Mouse (Mus musculus) lung, postnatal 25 days (tissue): ENCODE results near the gene Ankrd28.

Source experiments
- DNase-seq: peaks from one replicate; pipeline ENCODE4 v3.0.0; 2022; ENCODE audit warnings: low spot score

Ankrd28 gene

GRCm38 (mm10) chr14:31715669-31716068, 114.8 kb downstream of the Ankrd28 start:
- DNase-seq, result no peak

GRCm38 (mm10) chr14:31709343-31709742, 121.1 kb downstream of the Ankrd28 start:
- DNase-seq, result no peak

GRCm38 (mm10) chr14:31700376-31700775, 130.1 kb downstream of the Ankrd28 start:
- no peak for DNase-seq

- DNase-seq, result no peak
These were observed 132.7 kb downstream of the Ankrd28 start for GRCm38 (mm10) chr14:31697755-31698154.

GRCm38 (mm10) chr14:31697346-31697745, 133.1 kb downstream of the Ankrd28 start:
- no peak for DNase-seq

- no peak for DNase-seq
These were observed 133.5 kb downstream of the Ankrd28 start for GRCm38 (mm10) chr14:31696985-31697303.

GRCm38 (mm10) chr14:31696206-31696984, 134.1 kb downstream of the Ankrd28 start:
- DNase-seq, result no peak

GRCm38 (mm10) chr14:31692536-31692935, 137.9 kb downstream of the Ankrd28 start:
- DNase-seq, result no peak

- DNase-seq, result no peak
These were observed 144.2 kb downstream of the Ankrd28 start for GRCm38 (mm10) chr14:31686231-31686630.

- no peak for DNase-seq
These were observed 144.8 kb downstream of the Ankrd28 start for GRCm38 (mm10) chr14:31685680-31686079.

GRCm38 (mm10) chr14:31684343-31685040, 146.0 kb downstream of the Ankrd28 start:
- DNase-seq, result no peak

- no peak for DNase-seq
These were observed 146.8 kb downstream of the Ankrd28 start for GRCm38 (mm10) chr14:31683610-31684009.

GRCm38 (mm10) chr14:31681931-31682555, 148.4 kb downstream of the Ankrd28 start:
- DNase-seq, result no peak

GRCm38 (mm10) chr14:31681291-31681690, 149.2 kb downstream of the Ankrd28 start:
- DNase-seq, result no peak

GRCm38 (mm10) chr14:31680656-31681055, 149.8 kb downstream of the Ankrd28 start:
- no peak for DNase-seq

- DNase-seq, result no peak
These were observed 158.7 kb downstream of the Ankrd28 start for GRCm38 (mm10) chr14:31671635-31672320.

GRCm38 (mm10) chr14:31669642-31670490, 160.6 kb downstream of the Ankrd28 start:
- DNase-seq, result peak; percentile 68

GRCm38 (mm10) chr14:31669161-31669611, 161.3 kb downstream of the Ankrd28 start:
- peak; percentile 70 for DNase-seq

- DNase-seq, result no peak
These were observed 162.1 kb downstream of the Ankrd28 start for GRCm38 (mm10) chr14:31668326-31668725.

- no peak for DNase-seq
These were observed 162.7 kb downstream of the Ankrd28 start for GRCm38 (mm10) chr14:31667741-31668140.

- no peak for DNase-seq
These were observed 163.3 kb downstream of the Ankrd28 start for GRCm38 (mm10) chr14:31666931-31667705.
